Mouse (Mus musculus) ES-E14 (cell line): ENCODE data around the gene Gm21885. TPM values are rescaled to one million over a fixed set of nuclear protein-coding genes. Genes with fewer than 3 reads are reported as not detected.

Source experiments
- DNase-seq: peaks from one replicate; pipeline ENCODE4 v3.0.0-alpha.2; 2013; ENCODE audit warnings: low read depth, low spot score
- H3K27ac ChIP-seq: 2 replicates; pipeline ENCODE4 v1.5.1; 2012; ENCODE audit warnings: low read depth, mild to moderate bottlenecking, low read length, moderate library complexity, mixed read lengths; ENCODE audit not compliant: poor library complexity, insufficient read depth, severe bottlenecking
- H3K36me3 ChIP-seq: 2 replicates; pipeline ENCODE4 v1.6.1; 2012; ENCODE audit warnings: mild to moderate bottlenecking, low read length, moderate library complexity, mixed read lengths; ENCODE audit not compliant: control insufficient read depth, poor library complexity, insufficient read depth, severe bottlenecking
- H3K4me1 ChIP-seq, 2 experiments: fragments of 150-350 bp in 1 of 2; sonication (generic) in 1 of 2; 2 replicates each; pipeline ENCODE4 v1.6.1; 2012; ENCODE audit warnings: low read length in 2 of 2, mild to moderate bottlenecking in 1 of 2, mixed read lengths in 1 of 2; ENCODE audit not compliant: control insufficient read depth in 2 of 2, insufficient read depth in 2 of 2, poor library complexity in 1 of 2
- H3K4me3 ChIP-seq, 2 experiments: fragments of 150-350 bp in 1 of 2; sonication (generic) in 1 of 2; 2 replicates each; pipeline ENCODE4 v1.5.1; 2012; ENCODE audit warnings: low read length in 2 of 2, low read depth in 1 of 2, mild to moderate bottlenecking in 1 of 2, mixed read lengths in 1 of 2; ENCODE audit not compliant: insufficient read depth in 1 of 2, poor library complexity in 1 of 2, severe bottlenecking in 1 of 2
- H3K9ac ChIP-seq: 2 replicates; pipeline ENCODE4 v1.6.1; 2012; ENCODE audit warnings: low read depth, mild to moderate bottlenecking, low read length, mixed read lengths; ENCODE audit not compliant: poor library complexity, insufficient read depth, severe bottlenecking
- H3K9me3 ChIP-seq: fragments of 150-350 bp; sonication (generic); 2 replicates; pipeline ENCODE4 v1.6.1; 2012; ENCODE audit warnings: low read depth, mild to moderate bottlenecking, low read length; ENCODE audit not compliant: control insufficient read depth, insufficient read depth
- CHD2 ChIP-seq: IDR thresholded peaks from 2 replicates; pipeline ENCODE4 v1.6.1; 2014; ENCODE audit warnings: mild to moderate bottlenecking, low read depth, low read length, inconsistent platforms
- HCFC1 ChIP-seq: IDR thresholded peaks from 2 replicates; pipeline ENCODE4 v1.6.1; 2012; ENCODE audit warnings: low read length, inconsistent platforms, borderline replicate concordance; ENCODE audit not compliant: insufficient read depth
- MAFK ChIP-seq: IDR thresholded peaks from 2 replicates; pipeline ENCODE4 v1.6.1; 2014; ENCODE audit warnings: mild to moderate bottlenecking, low read depth, low read length, inconsistent platforms; ENCODE audit not compliant: insufficient read depth
- ZC3H11A ChIP-seq: IDR thresholded peaks from 2 replicates; pipeline ENCODE4 v1.6.1; 2012; ENCODE audit warnings: low read depth, mild to moderate bottlenecking, inconsistent platforms, low read length, borderline replicate concordance
- ZNF384 ChIP-seq: IDR thresholded peaks from 2 replicates; pipeline ENCODE4 v1.6.1; 2012; ENCODE audit warnings: low read depth, low read length, inconsistent platforms
- in situ Hi-C, 2 experiments: fragments of 600-800 bp; cut with MboI; formaldehyde crosslinking; loops; one replicate each; pipeline ENCODE4 v1.15.1; 2025; ENCODE audit warnings: low sequenced_read_pairs in 2 of 2, inconsistent platforms in 1 of 2; ENCODE audit not compliant: unreplicated experiment in 2 of 2
- total RNA-seq: library from RNA; depleted of rRNA; stranded (reverse); fragments of 300-350 nt; gene quantifications from 2 replicates; pipeline ENCODE4 v1.2.3, GENCODE M21; 2012; rRNA removed

Gene Gm21885
- 0.40 TPM in 1 of 2 replicates, not detected in the other for total RNA-seq

DNA sequence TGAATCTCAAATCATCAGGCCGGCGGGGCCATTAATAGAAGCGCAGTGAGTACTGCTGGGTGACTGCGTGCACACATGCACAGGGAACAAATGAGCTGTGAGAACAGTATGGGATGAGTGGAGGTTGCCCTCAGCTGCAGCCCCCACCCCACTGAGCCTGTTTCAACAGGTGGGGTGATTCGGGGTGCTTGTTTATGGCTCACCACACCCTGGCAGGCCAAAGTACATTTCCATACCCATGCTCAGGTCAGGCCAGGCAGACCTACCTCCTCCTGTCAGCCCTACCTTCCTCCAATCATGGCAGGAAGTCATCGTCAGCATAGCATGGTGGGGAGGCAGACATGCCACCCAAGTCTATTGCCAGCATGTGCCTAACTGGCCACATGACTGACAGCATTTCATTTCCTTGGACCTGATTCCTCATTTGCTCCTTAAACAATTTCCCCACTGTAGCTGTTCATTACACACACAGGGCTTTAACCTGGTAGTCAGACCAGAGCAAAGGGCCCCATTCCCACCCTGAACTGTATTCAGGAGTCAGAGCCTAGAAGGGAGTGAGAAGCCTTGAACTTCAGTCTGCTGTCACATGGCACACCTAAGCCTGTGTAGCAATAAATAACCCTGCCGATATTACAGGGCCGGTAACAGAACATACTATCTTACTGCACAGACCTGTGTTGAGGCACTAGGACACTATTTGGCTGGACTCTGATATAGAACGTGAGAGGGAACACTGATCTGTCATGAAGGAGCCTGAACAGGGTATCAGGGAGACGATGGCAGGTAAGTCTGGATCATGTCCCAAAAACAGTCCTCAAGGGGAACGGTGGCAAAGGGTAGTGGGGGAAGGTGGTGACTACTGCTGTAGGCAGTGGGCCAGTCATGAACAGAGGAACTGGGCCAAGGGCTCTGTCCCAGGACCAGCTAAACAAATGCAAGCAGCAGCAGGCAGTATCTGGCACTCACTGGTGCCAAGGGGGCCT, at the start of gene Gm21885:
Gene Gm21885 (plus strand): TSS at position 675 of the 983 bp plus-strand sequence.
- Histone ChIP-seq H3K4me1 (peaks cover 0 to 3% of the 10 kb centered on the region in 2 experiments; a peak in 1 of 4 replicates), H3K4me3 (no peak within 1 kb of the TSS), H3K36me3 (peaks cover 4% of the 10 kb centered on the region; the same call in 1 of the 2 replicates), H3K9me3 (no peaks in the 10 kb centered on the region), H3K27ac (no peak within 1 kb of the TSS), H3K9ac (no peak within 1 kb of the TSS)
- TF ChIP-seq ZC3H11A (no peak), ZNF384 (no peak), CHD2 (no peak), MAFK (no peak), HCFC1 (no peak)
- no peak for DNase-seq
- in situ Hi-C loops = no loop called here

DNA sequence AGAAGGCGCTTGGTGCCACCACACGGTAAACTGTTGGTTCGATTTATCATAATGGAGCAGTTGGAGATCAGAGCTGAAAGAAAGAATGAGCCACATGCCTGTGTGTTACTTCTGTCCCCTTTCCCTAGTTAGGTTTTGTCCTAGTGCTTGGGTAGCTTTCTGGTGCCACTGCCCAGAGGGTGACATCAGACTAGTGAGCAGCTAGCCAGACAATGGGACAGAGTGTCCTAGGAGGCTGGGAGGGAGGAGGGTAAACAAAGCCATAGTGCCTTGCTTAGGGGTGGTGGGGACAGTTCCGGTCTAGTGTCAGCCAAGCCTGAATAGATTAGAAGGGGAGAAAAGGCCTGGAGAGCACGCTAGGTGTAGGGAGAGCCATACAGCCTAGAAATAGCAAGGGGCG, 48.3 kb upstream of the Gm21885 start:
- no peak overlapping the region for H3K9ac ChIP-seq
- no peak for TF ChIP-seq ZC3H11A
- TF ChIP-seq MAFK = no peak
- no peak for TF ChIP-seq CHD2
- no peak for TF ChIP-seq HCFC1
- no peak for TF ChIP-seq ZNF384
- H3K9me3 ChIP-seq = no peaks in the 10 kb centered on the region
- no peak overlapping the region for H3K4me3 ChIP-seq
- DNase-seq = no peak
- no peaks in the 10 kb centered on the region for H3K36me3 ChIP-seq
- in situ Hi-C loops = no loop called here
- no peaks in the 10 kb centered on the region for H3K4me1 ChIP-seq
- no peak overlapping the region for H3K27ac ChIP-seq

DNA sequence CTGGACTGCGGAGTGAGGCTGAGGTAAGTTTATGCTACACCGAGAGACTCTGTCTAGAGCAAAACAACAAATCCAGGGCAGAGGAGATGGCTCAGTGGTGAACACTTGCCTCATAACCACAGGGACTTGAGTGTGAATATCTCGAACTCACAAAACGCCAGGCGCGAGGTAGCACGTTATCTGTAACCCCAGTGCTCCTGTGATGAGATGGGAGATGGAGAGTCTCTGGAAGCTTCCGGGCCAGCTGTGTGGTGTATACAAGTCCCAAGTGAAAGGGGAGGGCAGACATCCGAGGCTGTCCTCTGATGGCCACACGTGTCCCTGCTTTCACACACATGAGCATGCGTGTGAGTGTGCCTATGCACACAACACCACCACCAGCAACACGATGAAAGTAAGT, 47.3 kb upstream of the Gm21885 start:
- DNase-seq = no peak
- H3K36me3 ChIP-seq = no peaks in the 10 kb centered on the region
- H3K4me3 ChIP-seq = no peak overlapping the region
- no peak overlapping the region for H3K9ac ChIP-seq
- in situ Hi-C loops = no loop called here
- H3K4me1 ChIP-seq = no peaks in the 10 kb centered on the region
- no peaks in the 10 kb centered on the region for H3K9me3 ChIP-seq
- TF ChIP-seq HCFC1 (no peak), CHD2 (no peak), MAFK (no peak), ZNF384 (no peak), ZC3H11A (no peak)
- no peak overlapping the region for H3K27ac ChIP-seq

DNA sequence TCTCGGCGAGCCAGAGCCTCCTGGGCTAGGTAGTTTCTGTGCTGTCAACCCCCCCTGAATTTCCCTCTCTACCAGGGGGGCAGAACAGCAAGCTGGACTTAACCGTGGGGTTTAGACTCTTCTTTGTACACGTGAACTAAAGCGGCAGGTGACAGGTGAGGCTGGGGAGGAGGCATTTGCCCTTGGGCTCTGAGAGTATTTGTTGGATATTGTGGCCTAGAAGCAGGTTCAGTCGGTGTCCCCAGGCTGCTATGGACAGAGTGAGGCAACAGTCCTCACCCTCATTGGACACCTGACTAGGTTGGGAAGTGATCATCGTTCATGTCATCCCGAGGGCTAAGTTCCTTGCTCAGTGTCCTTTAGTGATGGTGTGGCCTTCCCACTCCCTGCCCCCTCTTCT, 46.8 kb upstream of the Gm21885 start:
- no peak overlapping the region for H3K4me3 ChIP-seq
- TF ChIP-seq MAFK (no peak), CHD2 (no peak), HCFC1 (no peak), ZNF384 (no peak), ZC3H11A (no peak)
- H3K9ac ChIP-seq = no peak overlapping the region
- H3K4me1 ChIP-seq = peaks cover 0 to 4% of the 10 kb centered on the region in 2 experiments; a peak in 1 of 4 replicates
- H3K36me3 ChIP-seq = no peaks in the 10 kb centered on the region
- no peaks in the 10 kb centered on the region for H3K9me3 ChIP-seq
- in situ Hi-C loops = no loop called here
- DNase-seq = no peak
- no peak overlapping the region for H3K27ac ChIP-seq
